Mouse (Mus musculus): ENCODE results near the gene Hoxd8.

Gene Hoxd8

DNA sequence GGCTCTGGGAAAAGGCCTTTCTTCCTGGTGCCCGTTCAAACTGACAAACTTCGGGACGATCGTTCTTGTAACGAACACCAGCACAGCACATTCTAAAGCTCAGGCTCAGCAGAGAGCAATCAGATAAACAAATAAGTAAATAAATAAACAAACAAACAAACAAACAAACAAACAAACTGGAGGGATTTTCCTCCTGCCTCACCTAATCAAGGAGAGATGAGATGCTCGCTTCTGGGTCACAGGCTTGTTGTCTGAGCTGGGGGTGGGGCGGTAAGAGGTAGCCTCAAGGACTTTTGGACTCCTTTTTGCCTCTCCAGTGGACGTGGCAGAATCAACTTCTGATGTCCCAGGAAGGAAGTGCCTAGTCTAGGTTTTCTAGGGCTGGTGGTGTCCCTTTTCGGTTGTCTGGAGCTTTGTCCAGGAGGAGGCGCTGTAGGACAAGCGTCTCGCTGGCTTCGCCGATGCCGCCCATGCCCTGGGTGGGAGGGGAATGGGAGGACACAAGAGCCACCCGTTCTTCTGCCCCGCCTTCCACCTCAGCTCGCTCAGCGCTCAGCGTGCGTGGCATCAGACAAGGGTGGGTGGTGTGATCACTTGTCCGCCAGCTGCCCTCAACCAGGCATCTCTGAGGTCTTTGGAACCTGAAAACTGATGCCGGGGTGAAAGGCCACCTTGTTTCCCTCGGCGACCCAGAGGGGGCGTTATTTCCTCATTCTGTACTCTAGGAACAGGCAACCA lies 11.3 kb downstream of the Hoxd8 start:
- DNase-seq: peak; percentile 95

DNA sequence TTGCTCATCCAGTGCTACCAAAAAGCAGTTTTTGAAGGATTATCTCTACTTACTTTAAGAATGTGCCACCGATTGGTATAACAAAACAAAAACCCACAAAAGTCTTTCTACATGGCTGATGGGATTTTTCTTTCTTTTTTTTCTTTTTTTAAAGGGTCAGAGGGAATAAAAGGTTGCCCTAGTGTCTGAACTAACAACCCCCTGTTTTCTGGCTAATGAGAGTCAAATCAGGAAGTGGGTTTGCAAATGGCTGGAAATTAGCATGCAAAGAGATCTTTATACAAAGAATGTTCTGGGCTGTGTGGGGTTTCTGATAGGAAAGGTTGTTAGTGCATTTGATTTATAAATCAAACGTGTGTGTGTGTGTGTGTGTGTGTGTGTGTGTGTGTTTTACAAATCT lies 16.0 kb downstream of the Hoxd8 start:
- no peak for DNase-seq

DNA sequence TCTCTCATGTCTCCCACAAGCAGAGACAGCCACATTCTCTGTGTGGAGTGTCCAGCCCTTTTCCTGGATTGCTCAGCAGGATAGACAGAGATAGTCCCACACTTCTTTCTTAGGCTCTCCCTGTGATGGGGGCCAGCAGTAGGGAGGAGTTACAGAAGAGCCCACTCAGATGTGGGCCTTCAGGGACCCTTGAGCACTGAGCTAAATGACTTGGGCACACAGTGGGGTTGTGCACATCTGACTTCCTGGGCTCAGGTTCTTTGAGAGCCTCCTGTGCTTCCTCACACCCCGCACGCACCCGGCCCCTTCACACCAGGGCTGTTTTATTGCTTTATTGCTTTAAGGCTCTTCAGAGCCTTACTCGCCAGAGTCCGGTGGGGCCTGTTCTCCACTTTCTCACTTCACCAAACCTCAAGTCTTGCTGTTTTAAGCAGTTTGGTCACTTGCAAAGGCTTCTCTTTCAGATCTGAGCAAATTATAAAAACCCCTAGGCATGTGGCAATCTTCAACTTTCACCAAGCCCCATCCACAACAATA lies 16.6 kb downstream of the Hoxd8 start:
- no peak for DNase-seq

DNA sequence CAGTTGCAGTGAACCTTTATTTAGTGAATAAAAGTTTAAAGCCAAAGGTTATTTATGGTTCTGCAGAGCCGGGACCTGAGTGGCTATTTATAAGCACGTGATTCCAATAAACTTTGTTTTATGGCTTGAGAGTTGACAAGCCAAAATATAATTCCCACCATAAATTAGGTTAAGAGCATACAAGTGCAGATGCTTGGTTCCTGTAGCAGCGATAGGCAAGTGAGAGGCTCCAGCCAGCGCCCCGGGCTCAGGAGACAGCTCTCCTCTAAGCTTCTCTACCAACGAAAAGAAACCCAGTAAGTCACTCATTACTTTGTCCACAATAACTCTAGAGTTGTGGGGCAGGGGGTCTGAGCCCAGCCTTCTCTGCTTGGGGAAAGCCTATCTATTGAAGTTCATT lies 17.5 kb downstream of the Hoxd8 start:
- no peak for DNase-seq

DNA sequence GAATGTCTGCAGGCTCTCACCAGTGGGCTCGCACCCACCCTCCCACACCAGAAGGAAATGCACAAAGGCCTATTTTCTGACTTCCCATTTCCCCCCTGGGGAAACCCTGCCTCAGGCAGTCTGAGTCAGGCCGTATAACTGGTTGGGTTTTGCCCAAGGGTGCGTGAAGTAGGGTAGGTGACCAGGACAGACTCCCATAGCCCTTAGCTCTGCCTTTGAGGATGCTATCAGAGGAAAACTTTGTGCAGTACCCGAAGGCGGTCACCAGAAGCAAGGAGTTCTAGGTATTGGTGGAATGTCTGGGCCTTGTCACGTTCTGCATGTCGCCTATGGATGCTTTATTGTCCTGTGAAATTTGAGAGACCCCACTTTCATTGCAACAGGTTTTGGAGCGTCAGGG lies 18.5 kb downstream of the Hoxd8 start:
- no peak for DNase-seq

DNA sequence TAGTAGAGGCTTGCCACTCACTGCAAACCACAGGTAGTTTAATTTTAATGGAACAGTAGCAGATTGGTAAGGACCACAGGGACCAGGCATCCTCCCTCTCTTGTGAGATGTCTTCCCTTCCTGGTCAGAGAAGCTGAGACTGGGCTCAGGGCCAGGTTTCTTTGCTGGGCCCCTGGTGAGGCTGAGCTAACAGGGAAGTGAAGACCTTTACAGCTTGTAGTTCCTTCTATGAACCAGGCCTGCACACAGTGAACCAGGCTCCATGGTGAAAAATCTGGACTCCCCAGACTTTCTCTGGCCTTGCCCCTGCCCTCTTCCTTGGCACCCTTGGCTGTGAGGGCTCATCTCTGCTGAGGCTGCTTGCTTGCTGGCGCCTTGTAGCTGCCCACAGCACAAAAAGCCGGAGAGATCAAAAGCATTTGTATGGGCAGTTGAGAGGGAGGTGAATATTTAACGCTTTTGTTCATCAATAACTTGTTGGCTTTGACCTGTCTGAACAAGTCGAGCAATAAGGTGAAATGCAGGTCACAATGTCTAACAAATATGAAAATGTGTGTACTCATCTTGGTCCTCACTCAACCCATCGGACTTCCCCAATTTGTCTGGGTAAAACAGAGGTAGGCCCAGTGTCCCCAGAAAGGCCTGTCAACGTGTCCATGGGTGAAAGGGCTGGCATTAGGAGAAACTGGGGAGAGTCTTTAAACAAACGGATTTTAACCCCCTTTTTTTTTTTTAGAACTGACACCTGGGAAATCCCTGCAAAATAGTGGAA lies 20.0 kb downstream of the Hoxd8 start:
- DNase-seq: no peak

DNA sequence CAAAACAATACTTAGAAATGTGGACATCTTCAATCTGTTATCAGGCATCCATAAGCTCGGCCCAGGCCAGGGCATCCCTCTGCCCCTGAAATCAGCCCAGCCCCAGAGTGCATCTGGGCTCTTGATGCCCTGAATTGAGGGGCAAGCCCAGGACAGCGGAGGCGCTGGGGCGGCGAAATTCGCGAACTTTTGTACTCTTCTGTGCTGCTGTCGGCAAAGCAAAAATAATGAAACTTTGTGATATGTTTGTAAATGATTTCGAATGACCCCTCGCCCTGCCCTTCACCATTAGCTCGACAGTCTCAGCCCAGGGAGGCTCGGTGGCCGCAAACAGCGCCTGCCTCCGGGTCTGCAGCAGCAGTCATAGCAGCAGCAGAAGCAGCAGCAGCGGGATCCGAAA lies 20.8 kb downstream of the Hoxd8 start:
- DNase-seq: no peak

DNA sequence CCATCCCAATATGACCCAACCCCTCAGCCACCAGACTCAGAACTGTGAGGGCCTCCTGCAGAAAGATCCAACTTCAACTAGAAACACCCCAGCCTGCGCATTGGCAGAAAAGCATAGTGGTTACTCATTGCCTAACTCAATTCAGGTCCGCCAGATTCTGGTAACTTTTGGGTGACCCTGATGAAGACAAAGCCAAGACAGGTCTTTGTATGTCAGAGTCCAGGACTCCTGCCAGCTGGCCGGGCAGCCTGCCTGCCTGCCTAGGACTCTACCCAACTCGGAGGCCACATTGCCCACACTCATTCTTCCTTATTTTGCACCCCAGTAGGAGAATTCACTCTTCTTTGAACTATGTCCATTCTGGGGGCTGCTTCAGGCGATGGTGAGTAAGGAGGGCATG lies 22.1 kb downstream of the Hoxd8 start, which contains the start of gene Gm28230:
Gene Gm28230, plus strand, starts transcription at position 178 of the 400 bp plus-strand sequence.
- no peak for DNase-seq

DNA sequence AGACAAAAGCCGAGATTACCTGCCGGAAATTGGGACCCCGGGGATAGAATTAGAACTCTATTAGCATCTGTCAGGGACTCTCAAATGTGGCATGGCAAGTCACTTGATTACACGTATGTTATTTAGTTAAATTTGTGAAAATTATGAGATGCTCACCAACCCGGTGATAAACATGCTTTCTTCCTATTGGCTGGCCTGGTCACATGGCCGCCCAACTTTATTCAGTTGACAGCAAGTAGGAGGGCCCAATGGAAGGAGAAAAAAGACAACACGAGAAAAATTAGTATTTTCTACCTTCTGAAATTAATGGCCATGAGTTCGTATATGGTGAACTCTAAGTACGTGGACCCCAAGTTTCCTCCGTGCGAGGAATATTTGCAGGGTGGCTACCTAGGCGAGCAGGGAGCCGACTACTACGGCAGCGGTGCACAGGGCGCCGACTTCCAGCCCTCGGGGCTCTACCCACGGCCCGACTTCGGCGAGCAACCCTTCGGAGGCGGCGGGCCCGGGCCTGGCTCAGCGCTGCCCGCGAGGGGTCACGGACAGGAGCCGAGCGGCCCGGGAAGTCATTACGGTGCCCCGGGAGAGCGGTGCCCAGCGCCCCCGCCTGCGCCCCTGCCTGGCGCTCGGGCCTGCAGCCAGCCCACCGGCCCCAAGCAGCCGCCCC lies 22.7 kb downstream of the Hoxd8 start:
- DNase-seq: no peak

DNA sequence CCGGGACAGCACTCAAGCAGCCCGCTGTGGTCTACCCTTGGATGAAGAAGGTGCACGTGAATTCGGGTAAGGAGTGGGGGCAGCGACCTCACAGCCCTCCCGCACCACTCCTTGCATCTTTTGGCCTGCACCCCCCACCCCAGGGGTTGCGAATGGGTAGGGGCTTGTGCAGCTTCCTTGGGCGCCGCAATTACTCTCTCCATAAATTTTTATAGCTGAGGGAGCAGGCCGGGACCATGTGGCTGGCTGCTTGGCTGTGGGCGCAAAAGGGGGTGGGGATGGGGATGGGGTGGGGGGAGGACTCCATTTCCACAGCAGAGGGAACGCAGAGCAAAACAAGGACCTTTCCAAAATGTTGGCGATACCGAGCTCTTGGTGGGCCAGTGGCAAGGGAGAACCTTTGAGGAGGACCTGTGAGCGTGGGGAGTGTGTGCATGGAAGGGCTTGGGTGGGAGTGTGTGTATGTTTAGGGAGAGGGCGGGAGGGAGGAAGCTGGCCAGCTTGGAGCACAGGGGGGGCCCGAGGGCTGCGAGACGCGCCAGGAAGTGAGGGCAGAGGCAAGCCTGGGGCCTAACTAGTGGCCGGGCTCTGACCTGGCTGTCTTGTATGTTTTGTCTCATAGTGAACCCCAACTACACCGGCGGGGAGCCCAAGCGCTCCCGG lies 23.4 kb downstream of the Hoxd8 start:
- no peak for DNase-seq

DNA sequence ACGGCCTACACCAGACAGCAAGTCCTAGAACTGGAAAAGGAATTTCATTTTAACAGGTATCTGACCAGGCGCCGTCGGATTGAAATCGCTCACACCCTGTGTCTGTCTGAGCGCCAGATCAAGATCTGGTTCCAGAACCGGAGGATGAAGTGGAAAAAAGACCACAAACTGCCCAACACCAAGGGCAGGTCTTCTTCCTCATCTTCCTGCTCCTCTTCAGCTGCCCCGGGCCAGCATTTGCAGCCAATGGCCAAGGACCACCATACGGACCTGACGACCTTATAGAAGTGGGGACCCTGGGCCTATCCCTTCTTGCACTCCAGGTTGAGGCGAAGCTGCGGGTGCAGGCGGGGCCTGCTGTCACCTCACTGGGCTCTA lies 23.9 kb downstream of the Hoxd8 start:
- DNase-seq: no peak

DNA sequence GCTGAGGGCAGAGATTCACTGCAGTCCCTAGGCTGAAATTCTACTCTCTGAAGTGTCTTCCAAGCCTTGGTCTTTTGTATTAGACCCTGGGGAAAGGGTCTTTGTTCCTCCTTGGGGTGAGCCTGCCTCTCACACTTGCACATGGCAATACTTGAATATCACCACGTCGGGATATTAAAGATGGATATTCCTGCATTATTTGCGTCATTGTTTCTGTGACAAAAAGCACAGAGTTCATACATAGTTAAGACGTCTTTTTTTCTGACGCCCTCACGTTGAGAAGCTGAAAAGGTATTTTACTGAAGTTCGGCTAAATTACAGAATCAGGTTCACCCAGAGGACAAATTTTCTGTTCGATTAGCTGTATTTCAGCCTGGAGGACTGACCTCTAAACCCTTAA lies 25.9 kb downstream of the Hoxd8 start:
- no peak for DNase-seq

DNA sequence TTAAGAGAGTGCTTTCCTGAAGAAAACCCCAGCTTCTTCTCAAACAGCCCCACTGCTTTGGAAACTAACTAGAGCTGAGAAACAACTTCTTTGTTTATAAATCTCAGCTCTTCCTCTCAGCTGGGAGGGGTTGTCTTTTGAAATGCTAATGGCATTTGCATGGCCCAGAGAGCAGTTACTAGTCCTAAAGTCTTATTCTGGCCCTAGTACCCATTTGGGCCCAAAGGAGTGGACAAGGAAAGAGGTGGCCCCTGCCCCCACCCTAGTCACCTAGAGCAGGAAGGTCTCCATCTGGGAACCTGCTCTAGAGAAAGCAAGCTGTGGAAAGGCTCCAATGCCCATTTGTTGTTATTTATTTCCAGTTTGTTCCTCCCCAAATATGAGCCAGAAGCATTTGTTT lies 26.6 kb downstream of the Hoxd8 start:
- no peak for DNase-seq

DNA sequence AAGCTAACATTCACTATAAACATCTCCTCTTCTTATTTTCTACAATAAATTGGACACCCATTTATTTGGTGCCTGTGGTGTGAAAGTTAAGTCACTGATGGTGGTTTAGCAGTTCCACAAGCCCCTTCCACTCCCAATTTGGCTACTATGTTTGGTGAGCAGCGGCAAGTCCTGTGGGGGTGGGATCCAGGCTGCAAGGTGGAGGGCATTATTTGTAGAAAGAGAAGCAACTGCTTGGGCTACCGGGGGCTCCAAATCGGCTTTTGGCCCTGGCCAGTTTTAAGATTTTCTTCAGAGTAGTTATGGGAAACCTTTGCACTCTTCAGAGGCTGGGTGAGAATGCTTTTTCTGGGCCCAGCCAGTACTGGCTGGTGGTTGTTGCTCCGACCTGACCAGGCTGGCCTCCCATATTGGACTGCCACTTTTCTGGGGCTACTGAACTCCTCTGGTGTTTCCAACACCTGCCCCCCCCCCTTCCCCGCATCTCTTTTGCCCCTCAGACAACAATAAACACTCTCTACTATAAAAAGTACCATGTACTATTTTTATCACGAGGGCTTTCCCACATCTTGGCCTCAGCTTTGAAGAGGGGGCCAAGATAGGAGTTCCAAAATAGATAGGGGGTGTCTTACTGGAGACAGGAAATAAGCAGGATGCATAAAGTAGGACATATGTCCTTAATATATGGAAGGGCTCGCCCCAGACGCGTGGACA lies 27.5 kb downstream of the Hoxd8 start:
- no peak for DNase-seq

DNA sequence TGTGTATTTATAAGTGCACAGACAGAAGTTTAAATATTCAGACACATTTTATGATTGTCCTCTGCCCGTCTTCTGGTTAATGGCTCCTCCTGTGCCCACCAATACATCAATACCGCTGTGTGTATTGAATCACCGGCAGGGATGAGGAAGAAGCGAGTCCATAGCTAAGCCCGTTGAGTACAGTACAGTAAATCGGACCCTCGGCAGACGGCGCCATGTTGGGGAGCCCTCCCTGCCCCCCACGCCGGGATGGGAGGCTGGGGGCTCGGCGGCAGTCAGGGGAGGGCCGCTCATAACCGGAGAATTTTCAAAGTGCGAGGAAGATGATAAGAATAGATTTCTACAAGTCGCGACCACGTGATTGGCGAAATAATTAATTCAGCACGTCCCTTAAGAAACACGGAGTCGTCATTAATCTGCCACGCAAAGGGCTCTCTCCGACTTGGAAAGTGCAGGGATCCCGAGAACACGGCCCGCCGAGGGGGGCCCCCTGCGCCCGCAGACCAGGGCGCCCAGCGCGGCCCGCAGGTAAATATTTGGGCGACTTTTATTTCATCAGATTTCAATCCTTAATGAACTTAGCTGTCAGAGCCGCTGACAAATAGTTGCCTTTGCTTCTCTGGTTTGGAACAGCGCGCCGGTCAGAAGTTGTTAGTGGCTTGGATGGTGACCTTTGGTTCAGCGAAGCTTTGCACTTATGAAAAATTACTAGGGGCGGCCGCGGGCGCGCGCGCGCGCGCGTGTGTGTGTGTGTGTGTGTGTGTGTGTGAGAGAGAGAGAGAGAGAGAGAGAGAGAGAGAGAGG lies 28.3 kb downstream of the Hoxd8 start:
- DNase-seq: no peak

DNA sequence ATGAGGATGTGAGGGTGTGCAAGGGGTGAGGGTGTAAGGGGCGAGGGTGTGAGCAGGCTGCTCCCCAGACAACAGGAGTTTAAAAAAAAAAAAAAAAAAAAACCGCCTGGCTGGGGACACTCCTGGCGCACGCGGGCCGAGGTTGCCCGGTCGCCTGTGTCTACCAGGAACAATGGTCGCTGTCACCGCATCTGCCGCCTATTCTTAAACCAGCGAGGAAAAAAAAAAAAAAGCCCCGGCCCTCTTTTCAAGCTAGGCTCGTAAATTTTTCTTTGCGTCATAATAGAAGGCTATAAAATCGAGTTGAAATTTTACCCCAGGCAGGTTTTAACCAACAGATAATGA lies 28.9 kb downstream of the Hoxd8 start:
- DNase-seq: no peak

DNA sequence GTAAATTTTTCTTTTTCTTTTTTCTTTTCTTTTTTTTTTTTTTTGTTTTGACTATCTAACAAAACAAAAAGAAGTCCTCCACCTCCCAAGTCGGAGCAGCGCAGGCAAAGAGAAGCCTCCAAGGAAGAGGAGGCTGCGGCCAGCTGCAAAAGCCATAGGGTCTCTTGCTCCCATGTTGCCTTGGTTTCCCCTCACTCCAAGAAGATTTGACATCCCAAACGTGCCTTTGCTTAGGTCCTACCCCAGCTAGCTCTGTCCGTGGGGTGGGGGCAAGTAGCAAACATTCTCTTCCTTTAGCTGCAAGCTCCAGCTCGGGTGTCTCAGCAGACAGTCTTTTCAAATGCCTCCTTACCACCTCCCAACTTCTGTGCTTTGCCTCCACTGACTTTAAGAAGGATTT lies 29.4 kb downstream of the Hoxd8 start:
- DNase-seq: no peak

DNA sequence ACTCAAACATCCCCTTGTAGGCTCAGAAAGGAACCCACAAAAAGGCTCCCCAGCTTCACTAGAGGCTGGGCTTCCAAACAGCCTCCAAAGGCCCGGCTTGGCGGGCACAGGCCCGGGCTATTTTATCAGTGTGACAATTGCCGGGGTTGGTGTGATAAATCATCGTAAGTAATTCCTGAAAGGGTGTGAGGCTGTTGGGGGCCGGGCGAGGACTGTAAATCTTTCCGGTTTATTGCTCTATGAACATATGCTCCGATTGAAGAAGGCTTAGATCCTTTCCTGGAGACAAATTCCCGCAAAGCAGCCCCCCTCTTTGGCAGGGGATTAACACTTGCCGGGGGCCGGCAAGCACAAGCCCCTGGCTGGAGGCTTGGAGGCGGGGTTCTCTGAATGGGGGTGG lies 30.0 kb downstream of the Hoxd8 start:
- no peak for DNase-seq

DNA sequence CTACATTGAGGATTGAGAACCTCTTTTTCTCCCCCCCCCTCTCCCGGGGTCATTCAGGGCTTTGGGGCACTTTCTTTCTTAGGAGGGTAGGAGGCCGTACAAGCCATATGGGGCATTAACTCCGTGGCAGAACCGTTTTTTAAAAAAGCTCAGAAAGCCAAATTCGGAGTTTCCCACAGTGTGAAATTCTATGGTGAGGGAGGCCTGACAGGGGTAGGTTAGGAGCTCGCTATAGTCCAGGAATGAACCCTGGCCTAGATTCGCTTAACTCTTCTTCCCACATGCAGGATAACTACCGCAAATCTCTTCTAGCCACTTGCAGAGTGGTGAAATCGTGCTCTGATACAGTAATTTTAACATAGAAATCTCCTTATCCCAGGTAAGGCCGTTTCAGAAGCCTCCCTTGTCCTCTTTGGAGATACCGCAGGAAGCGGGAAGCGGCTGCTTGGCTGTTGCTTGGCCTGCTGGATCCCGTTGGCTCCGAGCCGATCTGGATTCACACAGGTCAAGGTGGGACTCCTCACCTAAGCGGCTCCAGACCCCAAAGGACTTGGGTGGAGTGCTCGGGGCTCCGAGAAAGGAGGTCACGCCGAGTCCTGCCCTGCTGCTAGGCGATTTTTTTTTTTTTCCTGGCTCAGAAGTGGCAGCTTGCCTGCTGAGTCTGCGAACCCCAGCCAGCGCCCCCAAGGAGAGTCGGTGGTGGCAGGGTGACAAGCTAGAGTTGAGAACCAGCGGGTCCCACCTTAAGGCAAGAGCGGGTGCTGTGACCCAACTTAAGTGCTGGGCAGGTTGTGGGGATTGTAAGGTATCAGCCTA lies 30.8 kb downstream of the Hoxd8 start:
- no peak for DNase-seq

DNA sequence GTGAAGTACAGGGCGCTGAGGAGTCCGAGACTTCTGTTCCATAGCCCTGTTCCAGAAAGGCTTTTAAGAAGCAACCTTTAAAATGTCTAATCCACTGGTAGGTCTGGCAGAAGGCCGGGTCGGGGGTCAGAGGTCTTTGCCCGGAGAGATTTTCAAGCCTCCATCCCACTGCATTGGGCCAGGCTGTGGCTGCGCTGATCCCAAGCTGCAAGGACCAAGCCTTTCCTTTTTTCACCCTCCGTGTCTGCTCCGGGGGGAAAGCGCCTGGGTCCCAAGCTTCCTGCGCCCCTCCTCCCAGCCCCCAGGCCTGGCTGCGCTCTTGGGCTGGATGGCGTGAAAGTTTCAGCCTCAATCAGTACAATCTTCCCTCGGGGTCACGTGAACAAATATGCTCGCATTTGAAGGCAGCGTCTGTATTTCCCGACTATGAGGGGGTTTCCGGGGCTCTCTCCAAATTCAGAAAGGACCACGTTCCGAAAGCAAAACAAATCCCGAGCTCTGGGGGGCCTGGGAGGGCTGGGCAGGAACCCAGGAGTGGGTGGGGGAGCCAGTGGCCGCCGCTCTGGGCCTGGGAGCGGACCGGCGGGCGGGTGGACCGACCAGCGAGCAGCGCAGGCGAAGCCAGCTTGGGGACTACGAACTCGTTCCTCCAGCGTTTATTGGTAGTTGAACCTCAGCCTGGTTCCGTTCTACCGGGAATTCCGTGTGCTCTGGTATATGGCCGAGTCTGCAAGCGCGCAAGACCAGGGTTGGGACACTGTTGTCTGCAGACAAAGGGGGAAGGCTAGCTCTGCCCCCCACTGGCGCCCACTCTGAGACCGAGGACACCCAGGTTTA lies 31.7 kb downstream of the Hoxd8 start:
- DNase-seq: no peak

Data from right cerebral cortex, postnatal 4 days (tissue).